Comparison of ENCODE assay signal across 13 mouse cellular contexts in the genomic region with DNA sequence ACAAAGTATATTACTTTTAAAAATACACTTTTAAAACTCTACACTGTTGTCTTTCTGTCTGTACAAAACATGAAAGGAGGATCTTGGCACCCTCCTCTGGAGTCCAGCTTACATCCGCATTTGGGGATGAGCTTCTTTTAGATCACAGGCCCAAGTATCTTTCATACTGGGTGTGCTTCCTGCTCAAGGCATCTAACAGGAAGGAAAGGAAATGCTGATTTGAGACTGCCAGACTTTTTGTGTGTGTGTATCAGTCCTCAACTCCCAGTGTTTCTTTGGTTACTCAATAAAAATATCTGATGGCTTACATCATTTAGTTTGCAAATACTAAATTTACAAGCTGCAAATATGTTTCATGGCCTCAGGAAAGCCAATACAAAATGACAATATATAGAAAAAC. TPM values are rescaled to one million over a fixed set of nuclear protein-coding genes. Genes with fewer than 3 reads are reported as not detected.
DNase-seq lines count a peak whose midpoint lies in the region; ATAC-seq and TF ChIP-seq lines count a peak whose summit lies in the region.
"Had no signal": no experiment of that assay in that cellular context is flagged by ENCODE, and none has a peak within 500 bp of the region (broad histone marks: within the 10 kb centered on the region; RNA-seq: fewer than 3 reads in every experiment).

No protein-coding gene starts in this region.

- no peak overlapping the region for H3K4me2 ChIP-seq in liver, embryonic 11.5 days
- H3K4me2 ChIP-seq in liver, postnatal 0 days (ENCODE audit: low read depth, low read length) = no peak overlapping the region
- H3K4me2 ChIP-seq: hindbrain, embryonic 14.5 days; intestine, embryonic 15.5 days; limb, embryonic 13.5 days had no signal

- H3K27ac ChIP-seq in heart, embryonic 10.5 days = no peak overlapping the region
- no peak overlapping the region for H3K27ac ChIP-seq in liver, embryonic 11.5 days (ENCODE audit: low read depth, low read length)
- H3K27ac ChIP-seq in liver, postnatal 0 days (ENCODE audit: low read depth) = no peak overlapping the region
- H3K27ac ChIP-seq: hindbrain, embryonic 14.5 days; intestine, embryonic 15.5 days; limb, embryonic 13.5 days had no signal

- no peak overlapping the region for H3K9ac ChIP-seq in liver, embryonic 11.5 days (ENCODE audit: low read depth, low read length)
- no peak overlapping the region for H3K9ac ChIP-seq in liver, postnatal 0 days (replicated peaks)
- H3K9ac ChIP-seq: hindbrain, embryonic 14.5 days; intestine, embryonic 15.5 days; limb, embryonic 13.5 days had no signal

- H3K4me1 ChIP-seq in heart, embryonic 10.5 days = no peaks in the 10 kb centered on the region; the same call in 1 of the 2 replicates
- H3K4me1 ChIP-seq in liver, embryonic 11.5 days (replicated peaks; ENCODE audit: control insufficient read depth, insufficient read depth, low read length) = no peaks in the 10 kb centered on the region; the same call in 1 of the 2 replicates
- peaks cover 7% of the 10 kb centered on the region; the same call in 1 of the 2 replicates for H3K4me1 ChIP-seq in liver, postnatal 0 days (ENCODE audit: insufficient read depth)
- H3K4me1 ChIP-seq: intestine, embryonic 15.5 days had no signal

- no peak for TF ChIP-seq CTCF in liver, postnatal 0 days (IDR thresholded peaks at IDR 0.05; ENCODE audit: low read depth)

- no peak for TF ChIP-seq EP300 in liver, postnatal 0 days (IDR thresholded peaks at IDR 0.05; ENCODE audit: low read depth)

- no peak overlapping the region for H3K4me3 ChIP-seq in heart, embryonic 10.5 days
- no peak overlapping the region for H3K4me3 ChIP-seq in liver, embryonic 11.5 days (ENCODE audit: low read depth, low read length)
- no peak overlapping the region for H3K4me3 ChIP-seq in liver, postnatal 0 days (ENCODE audit: low read depth, low read length)
- H3K4me3 ChIP-seq: intestine, embryonic 15.5 days; limb, embryonic 13.5 days had no signal

- DNase-seq in heart, adult 9 months (ENCODE audit: low spot score in 2 of 2) = peak; percentile 63 to 75
- no peak for DNase-seq in heart, embryonic 10.5 days (ENCODE audit: low spot score)
- no peak for DNase-seq in liver, embryonic 11.5 days (ENCODE audit: low spot score)
- no peak for DNase-seq in liver, postnatal 0 days
- peak; percentile 3 for DNase-seq in T-cell, adult 2 months (ENCODE audit: low spot score)
- DNase-seq in lung, postnatal 36 days = peak; percentile 52
- no peak for DNase-seq in left cerebral cortex, adult 9 months (ENCODE audit: low spot score in 2 of 2)
- DNase-seq: cerebellum, postnatal 25 days had no signal

- no peaks in the 10 kb centered on the region for H3K9me3 ChIP-seq in heart, embryonic 10.5 days
- H3K9me3 ChIP-seq in liver, embryonic 11.5 days (ENCODE audit: control insufficient read depth, low read length) = no peaks in the 10 kb centered on the region
- no peaks in the 10 kb centered on the region for H3K9me3 ChIP-seq in liver, postnatal 0 days (ENCODE audit: low read length)
- H3K9me3 ChIP-seq: intestine, embryonic 15.5 days had no signal

- H3K27me3 ChIP-seq in heart, embryonic 10.5 days (ENCODE audit: insufficient read depth, poor library complexity, severe bottlenecking) = no peaks in the 10 kb centered on the region
- no peaks in the 10 kb centered on the region for H3K27me3 ChIP-seq in liver, embryonic 11.5 days (replicated peaks; ENCODE audit: control insufficient read depth, insufficient read depth, low read length)
- no peaks in the 10 kb centered on the region for H3K27me3 ChIP-seq in liver, postnatal 0 days (ENCODE audit: insufficient read depth, low read length)
- H3K27me3 ChIP-seq: intestine, embryonic 15.5 days had no signal

- 0 out of 2 replicates have a peak, but pooled peaks have one; percentile 27 for ATAC-seq in liver, embryonic 11.5 days (replicated peaks; ENCODE audit: low FRiP score)
- ATAC-seq in liver, postnatal 0 days = no peak
- ATAC-seq: forebrain, embryonic 16.5 days; intestine, embryonic 15.5 days; midbrain, embryonic 16.5 days had no signal

- 73% methylated on average over 1 of the region's 1 CpGs for WGBS in heart, embryonic 10.5 days
- WGBS in liver, embryonic 11.5 days = 65% methylated on average over 1 of the region's 1 CpGs
- 49% methylated on average over 1 of the region's 1 CpGs for WGBS in liver, postnatal 0 days (ENCODE audit: insufficient replicate concordance)

- H3K36me3 ChIP-seq in heart, embryonic 10.5 days = peaks cover 30% of the 10 kb centered on the region
- H3K36me3 ChIP-seq in liver, embryonic 11.5 days (ENCODE audit: control insufficient read depth, insufficient read depth, low read length) = peaks cover 10% of the 10 kb centered on the region
- no peaks in the 10 kb centered on the region for H3K36me3 ChIP-seq in liver, postnatal 0 days (replicated peaks; ENCODE audit: insufficient read depth, low read length)
- H3K36me3 ChIP-seq: intestine, embryonic 15.5 days; limb, embryonic 13.5 days had no signal

RNA-seq across cellular contexts. Expression of a gene that starts 42.3 kb away (rescaled TPM):
- polyA plus RNA-seq in heart, embryonic 10.5 days (2016; fragmentation: Nextera tagmentation; extraction: Ambion mirVana) = 162 and 264 TPM in 2 replicates
- polyA plus RNA-seq in liver, embryonic 11.5 days (2014; fragmentation: Nextera tagmentation; extraction: Ambion mirVana) = 26.6 and 29.1 TPM in 2 replicates
- polyA plus RNA-seq in liver, postnatal 0 days (2015; fragmentation: Nextera tagmentation; extraction: Ambion mirVana) = 9.4 and 11.5 TPM in 2 replicates

Comparison
In these comparisons a context has a peak if more than half of its experiments do, and no peak if none do; other contexts are left out.
1. DNase-seq: peak in heart, adult 9 months (2 of 2), T-cell, adult 2 months (single experiment) and lung, postnatal 36 days (single experiment); none in heart, embryonic 10.5 days (single experiment), liver, embryonic 11.5 days (single experiment), liver, postnatal 0 days (single experiment) and left cerebral cortex, adult 9 months (0 of 2).